Mouse (Mus musculus) megakaryocyte-erythroid progenitor cell, adult 5 weeks (primary cell): ENCODE data around the gene Serpina3k. TPM values are rescaled to one million over a fixed set of nuclear protein-coding genes. Genes with fewer than 3 reads are reported as not detected.

Experiments
- polyA plus RNA-seq: library from polyadenylated mRNA; stranded (reverse); fragments of >175 nt; gene quantifications from 2 replicates; pipeline ENCODE4 v1.2.3, GENCODE M21; 2012

Gene Serpina3k
- polyA plus RNA-seq: not detected in 2 replicates

GRCm38 (mm10) chr12:104338226-104338625, at the start of gene Serpina3k, which contains the start of gene Serpina3m:
Gene Serpina3k (plus strand): TSS chr12:104338486.
Gene Serpina3m (plus strand): TSS chr12:104338486.

GRCm38 (mm10) chr12:104314253-104314652, 24.0 kb upstream of the Serpina3k start, which contains the start of gene Serpina3j:
Gene Serpina3j (plus strand): TSS chr12:104314553.

Other genes with a start within 250 kb of the Serpina3k start
- gene Serpina5, start 237.4 kb upstream of the Serpina3k start, polyA plus RNA-seq: not detected in 2 replicates
- gene Serpina3a, start 225.8 kb upstream of the Serpina3k start, polyA plus RNA-seq: not detected in 2 replicates
- 0.04 TPM in 1 of 2 replicates, not detected in the other for gene Serpina3b, start 210.5 kb upstream of the Serpina3k start, polyA plus RNA-seq
- gene Serpina3c, start 184.6 kb upstream of the Serpina3k start, polyA plus RNA-seq: 0.05 TPM in 1 of 2 replicates, not detected in the other
- gene Serpina3f, start 123.9 kb upstream of the Serpina3k start, polyA plus RNA-seq: 1.1 and 2.5 TPM in 2 replicates
- 27.5 and 37.0 TPM in 2 replicates for gene Serpina3g, start 102.2 kb upstream of the Serpina3k start, polyA plus RNA-seq
- gene Serpina3i, start 75.4 kb upstream of the Serpina3k start, polyA plus RNA-seq: not detected in 2 replicates
- not detected in 2 replicates for gene Serpina3j, start 23.9 kb upstream of the Serpina3k start, polyA plus RNA-seq
- not detected in 2 replicates for gene Serpina3m, start within 50 bp of the Serpina3k start, polyA plus RNA-seq
- not detected in 2 replicates for gene Serpina3n, start 68.2 kb downstream of the Serpina3k start, polyA plus RNA-seq
- 0.10 and 0.16 TPM in 2 replicates for gene Gsc, start 134.8 kb downstream of the Serpina3k start, polyA plus RNA-seq